Mouse (Mus musculus) heart, embryonic 12.5 days (tissue): ENCODE measurements around the gene Hoxa4. TPM values are rescaled to one million over a fixed set of nuclear protein-coding genes. Genes with fewer than 3 reads are reported as not detected.

Source experiments
- ATAC-seq: fragments of 200-750 bp; cut with Nextera tagmentation; 2 replicates; pipeline ENCODE4 v1.8.0; 2017; ENCODE audit warnings: moderate TSS enrichment, moderate library complexity; ENCODE audit not compliant: insufficient number of reproducible peaks, low FRiP score
- H3K27ac ChIP-seq: fragments of 300-500 bp; sonication (generic); 2 replicates; pipeline ENCODE4 v1.5.1; 2016; ENCODE audit warnings: mild to moderate bottlenecking, moderate library complexity; ENCODE audit not compliant: poor library complexity, severe bottlenecking
- H3K27me3 ChIP-seq: fragments of 300-500 bp; sonication (generic); replicated peaks from 2 replicates; pipeline ENCODE4 v1.6.1; 2016; ENCODE audit warnings: mild to moderate bottlenecking, moderate library complexity
- H3K36me3 ChIP-seq: fragments of 300-500 bp; sonication (generic); 2 replicates; pipeline ENCODE4 v1.6.1; 2016; ENCODE audit warnings: mild to moderate bottlenecking, moderate library complexity
- H3K4me1 ChIP-seq: fragments of 300-500 bp; sonication (generic); replicated peaks from 2 replicates; pipeline ENCODE4 v1.6.1; 2016; ENCODE audit warnings: mild to moderate bottlenecking
- H3K4me2 ChIP-seq: fragments of 300-500 bp; sonication (generic); 2 replicates; pipeline ENCODE4 v1.6.1; 2016; ENCODE audit warnings: mild to moderate bottlenecking, moderate library complexity
- H3K4me3 ChIP-seq: fragments of 300-500 bp; sonication (generic); 2 replicates; pipeline ENCODE4 v1.5.1; 2016; ENCODE audit warnings: mild to moderate bottlenecking
- H3K9ac ChIP-seq: fragments of 300-500 bp; sonication (generic); 2 replicates; pipeline ENCODE4 v1.6.1; 2016; ENCODE audit warnings: mild to moderate bottlenecking, moderate library complexity
- H3K9me3 ChIP-seq: fragments of 300-500 bp; sonication (generic); replicated peaks from 2 replicates; pipeline ENCODE4 v1.6.1; 2016; ENCODE audit warnings: mild to moderate bottlenecking, moderate library complexity
- WGBS: fragments of 180-500 bp; shearing (Covaris S2); methylation state at CpG from one replicate; pipeline ENCODE4 v1.1.7; 2016; 5-methylcytosine and 5-hydroxymethylcytosine counted together
- polyA plus RNA-seq: library from polyadenylated mRNA; unstranded; fragments of >200 nt; fragmentation: Nextera tagmentation; extraction: Ambion mirVana; gene quantifications from 2 replicates; pipeline ENCODE4 v1.2.1, GENCODE M21; 2016

The Hoxa4 gene
- polyA plus RNA-seq, 1 experiment from 2014 or later, result 0.38 TPM

DNA sequence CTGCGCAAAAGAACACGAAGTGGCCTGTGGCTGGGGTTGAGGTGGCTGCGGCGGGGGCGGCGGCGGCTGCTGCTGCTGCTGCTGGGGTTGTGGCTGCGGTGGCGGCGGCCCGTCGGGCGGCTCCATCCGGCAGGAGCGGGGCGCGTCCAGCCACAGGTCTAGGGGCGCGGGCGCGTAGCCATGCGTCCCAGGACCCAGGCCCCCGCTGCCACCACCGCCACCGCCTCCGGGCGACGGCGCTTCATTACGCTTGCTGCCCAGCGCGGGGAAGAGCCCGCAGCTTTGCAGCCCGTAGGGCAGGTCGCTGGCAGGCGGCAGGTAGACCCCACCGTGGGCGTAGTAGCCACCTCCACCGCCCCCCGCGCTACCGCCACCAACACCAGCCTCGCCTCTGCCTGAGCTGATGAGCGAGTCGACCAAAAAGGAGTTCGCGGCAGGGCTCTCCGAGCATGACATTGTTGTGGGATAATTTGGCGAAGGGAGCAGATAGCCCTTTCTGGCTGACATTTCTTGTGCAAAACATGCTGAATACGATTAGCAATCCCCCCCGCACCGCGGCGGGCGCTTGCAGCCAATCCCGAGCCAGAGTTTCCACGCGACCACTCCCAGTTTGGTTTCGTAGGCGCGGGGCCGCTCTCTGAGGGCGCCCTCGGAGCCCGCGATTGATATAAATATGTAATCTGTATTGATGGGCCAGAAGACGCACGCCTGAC, 43.0 kb upstream of the Hoxa4 start:
- H3K9me3 ChIP-seq, result no peaks in the 10 kb centered on the region
- peaks cover 88% of the 10 kb centered on the region for H3K27me3 ChIP-seq
- WGBS, result 2% methylated on average over 66 of the region's 68 CpGs
- H3K9ac ChIP-seq, result no peak overlapping the region
- no peak overlapping the region for H3K27ac ChIP-seq
- ATAC-seq, result no peak
- no peak overlapping the region for H3K4me3 ChIP-seq
- H3K36me3 ChIP-seq, result no peaks in the 10 kb centered on the region
- no peak overlapping the region for H3K4me2 ChIP-seq
- peaks cover 3% of the 10 kb centered on the region; the same call in 1 of the 2 replicates for H3K4me1 ChIP-seq

DNA sequence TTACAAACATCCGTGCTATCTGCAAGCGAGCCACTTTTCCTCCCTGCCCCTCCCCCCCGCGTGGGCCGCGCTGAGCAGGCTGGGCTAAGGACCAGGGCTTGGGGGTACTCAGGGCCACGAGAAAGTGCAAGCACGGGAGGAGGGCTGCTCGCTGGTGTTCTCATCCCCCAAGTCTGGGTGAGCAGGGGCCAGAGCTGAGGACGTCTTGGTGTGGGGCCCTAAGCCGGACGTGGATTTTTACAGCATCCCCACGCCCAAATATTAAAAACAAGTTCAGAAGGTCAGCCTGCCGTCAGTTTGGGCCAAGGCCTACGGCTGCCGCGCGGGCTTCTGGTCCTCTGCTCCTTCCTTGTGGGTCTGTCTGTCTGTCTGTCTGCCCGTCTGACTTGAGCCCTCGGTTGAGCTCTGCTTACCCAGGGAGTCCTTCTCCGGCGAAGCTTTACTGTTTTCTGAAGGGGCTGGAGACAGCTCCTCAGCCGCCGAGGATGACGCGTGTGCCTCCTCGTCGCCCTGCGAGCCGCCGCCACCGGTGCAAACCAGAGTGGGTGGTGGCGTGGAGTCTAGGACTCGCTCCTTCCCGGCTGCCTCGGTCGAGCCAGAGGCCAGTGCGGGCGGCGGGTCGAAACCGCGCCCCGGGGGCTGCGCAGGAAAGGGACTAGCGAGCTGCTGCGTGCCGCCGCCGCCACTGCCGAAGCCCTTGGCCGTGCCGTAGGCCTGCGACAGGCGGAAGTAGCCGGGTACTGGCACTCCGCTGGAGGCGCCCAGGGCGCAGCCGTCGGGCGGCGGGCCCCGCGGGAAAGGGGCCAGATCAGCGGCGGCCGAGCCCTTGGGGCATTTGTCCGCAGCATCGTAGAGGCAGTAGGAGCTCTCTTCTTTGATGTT, 42.2 kb upstream of the Hoxa4 start:
- H3K4me1 ChIP-seq, result peaks cover 3% of the 10 kb centered on the region; the same call in 1 of the 2 replicates
- no peak overlapping the region for H3K9ac ChIP-seq
- peaks cover 90% of the 10 kb centered on the region for H3K27me3 ChIP-seq
- WGBS, result 2% methylated on average over 70 of the region's 70 CpGs
- ATAC-seq, result no peak
- no peak overlapping the region; the same call in 1 of the 2 replicates for H3K4me2 ChIP-seq
- no peak overlapping the region for H3K4me3 ChIP-seq
- H3K36me3 ChIP-seq, result no peaks in the 10 kb centered on the region
- H3K9me3 ChIP-seq, result no peaks in the 10 kb centered on the region
- no peak overlapping the region for H3K27ac ChIP-seq

DNA sequence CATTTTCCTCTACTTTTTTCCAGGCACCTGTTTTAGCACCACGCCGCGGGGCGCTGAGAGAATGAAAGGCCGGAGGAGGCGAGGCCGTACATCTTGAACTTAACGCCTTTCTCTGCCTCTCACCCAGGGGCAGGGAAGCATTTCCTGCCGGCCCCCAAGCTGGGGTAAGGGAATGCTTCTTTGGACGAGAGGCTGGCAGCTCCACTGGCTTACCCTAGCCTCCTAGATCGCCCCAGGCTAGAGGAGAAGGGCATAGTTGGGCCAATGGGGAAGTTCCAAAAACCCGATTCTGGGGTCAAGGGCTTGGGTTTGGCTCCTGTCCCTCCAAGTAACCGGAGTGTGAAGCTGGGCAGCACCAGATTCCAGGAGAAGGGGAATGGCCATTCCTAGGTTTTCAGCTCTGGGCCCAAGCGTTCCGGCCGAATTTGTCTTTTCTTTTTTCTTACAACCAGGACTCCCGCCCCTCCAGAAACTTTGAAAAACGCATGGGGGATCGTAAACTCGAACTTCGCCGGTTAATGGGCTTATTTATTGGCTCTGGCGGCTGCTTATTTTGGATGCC, 41.5 kb upstream of the Hoxa4 start:
- no peak overlapping the region for H3K9ac ChIP-seq
- H3K27me3 ChIP-seq, result peaks cover 92% of the 10 kb centered on the region

DNA sequence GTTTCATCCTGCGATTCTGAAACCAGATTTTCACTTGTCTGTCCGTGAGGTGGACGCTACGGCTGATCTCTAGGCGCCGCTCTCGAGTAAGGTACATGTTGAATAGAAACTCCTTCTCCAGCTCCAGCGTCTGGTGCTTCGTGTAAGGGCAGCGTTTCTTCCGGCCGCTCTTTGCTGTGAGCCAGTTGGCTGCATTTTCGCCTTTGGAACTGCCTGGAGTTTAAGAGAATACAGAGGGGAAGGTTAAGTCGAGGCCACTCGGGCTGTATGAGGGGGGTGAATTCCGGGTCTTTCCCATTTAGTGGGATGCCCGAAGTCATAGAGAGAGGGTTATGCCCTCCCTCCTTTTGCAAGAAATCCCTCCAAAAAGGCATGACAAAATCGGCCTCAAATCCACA, 41.0 kb upstream of the Hoxa4 start:
- no peak for ATAC-seq
- WGBS, result under 1% methylated on average over 18 of the region's 18 CpGs
- no peak overlapping the region for H3K4me3 ChIP-seq
- no peaks in the 10 kb centered on the region for H3K36me3 ChIP-seq
- peaks cover 92% of the 10 kb centered on the region for H3K27me3 ChIP-seq
- no peak overlapping the region for H3K4me2 ChIP-seq
- no peak overlapping the region for H3K27ac ChIP-seq
- H3K9ac ChIP-seq, result no peak overlapping the region
- no peaks in the 10 kb centered on the region for H3K9me3 ChIP-seq
- H3K4me1 ChIP-seq, result peaks cover 3% of the 10 kb centered on the region; the same call in 1 of the 2 replicates

More for the DNA sequence above, 41.5 kb upstream of the Hoxa4 start:
- Histone ChIP-seq H3K4me2 (no peak overlapping the region), H3K4me1 (peaks cover 3% of the 10 kb centered on the region; the same call in 1 of the 2 replicates), H3K27ac (no peak overlapping the region), H3K4me3 (no peak overlapping the region), H3K9me3 (no peaks in the 10 kb centered on the region), H3K36me3 (no peaks in the 10 kb centered on the region)
- 2% methylated on average over 23 of the region's 23 CpGs for WGBS
- no peak for ATAC-seq

DNA sequence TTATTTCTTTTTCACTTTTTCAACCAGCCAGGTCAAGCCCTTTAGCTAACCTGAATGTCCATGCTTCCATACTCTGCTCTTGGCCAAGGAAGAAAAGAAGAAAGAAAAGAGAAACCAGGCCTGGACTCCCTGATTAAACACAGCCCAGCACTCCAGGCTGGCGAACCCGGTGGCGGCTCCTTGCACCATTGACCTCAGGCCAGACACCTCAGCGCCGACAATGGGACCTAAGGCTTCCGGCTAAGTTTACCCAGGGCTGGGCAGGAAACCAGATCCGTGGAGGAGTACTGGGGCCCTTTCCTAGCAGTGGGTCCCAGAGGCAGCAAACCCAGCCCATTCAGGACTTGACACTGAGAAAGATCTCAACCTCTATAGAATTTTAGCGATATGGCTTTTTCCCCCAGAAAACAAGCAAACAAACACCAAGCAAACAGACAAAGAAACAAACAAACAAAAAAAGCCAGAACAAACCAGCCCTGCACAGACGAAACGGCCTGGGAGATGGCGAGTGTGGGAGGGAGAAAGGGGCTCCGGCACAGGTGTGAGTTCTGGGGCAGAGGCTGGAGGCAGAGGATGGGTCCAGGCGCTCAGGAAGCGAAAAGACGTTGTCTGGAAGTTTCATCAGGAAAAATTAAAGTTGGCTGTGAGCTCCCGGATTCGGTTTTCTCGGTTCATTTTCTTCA, 40.5 kb upstream of the Hoxa4 start:
- WGBS, result 1% methylated on average over 18 of the region's 18 CpGs
- no peak overlapping the region for H3K4me3 ChIP-seq
- H3K27ac ChIP-seq, result no peak overlapping the region
- H3K4me1 ChIP-seq, result peaks cover 3% of the 10 kb centered on the region; the same call in 1 of the 2 replicates
- H3K27me3 ChIP-seq, result peaks cover 92% of the 10 kb centered on the region
- no peak overlapping the region for H3K4me2 ChIP-seq
- no peak overlapping the region for H3K9ac ChIP-seq
- H3K36me3 ChIP-seq, result no peaks in the 10 kb centered on the region
- no peaks in the 10 kb centered on the region for H3K9me3 ChIP-seq
- ATAC-seq, result no peak

DNA sequence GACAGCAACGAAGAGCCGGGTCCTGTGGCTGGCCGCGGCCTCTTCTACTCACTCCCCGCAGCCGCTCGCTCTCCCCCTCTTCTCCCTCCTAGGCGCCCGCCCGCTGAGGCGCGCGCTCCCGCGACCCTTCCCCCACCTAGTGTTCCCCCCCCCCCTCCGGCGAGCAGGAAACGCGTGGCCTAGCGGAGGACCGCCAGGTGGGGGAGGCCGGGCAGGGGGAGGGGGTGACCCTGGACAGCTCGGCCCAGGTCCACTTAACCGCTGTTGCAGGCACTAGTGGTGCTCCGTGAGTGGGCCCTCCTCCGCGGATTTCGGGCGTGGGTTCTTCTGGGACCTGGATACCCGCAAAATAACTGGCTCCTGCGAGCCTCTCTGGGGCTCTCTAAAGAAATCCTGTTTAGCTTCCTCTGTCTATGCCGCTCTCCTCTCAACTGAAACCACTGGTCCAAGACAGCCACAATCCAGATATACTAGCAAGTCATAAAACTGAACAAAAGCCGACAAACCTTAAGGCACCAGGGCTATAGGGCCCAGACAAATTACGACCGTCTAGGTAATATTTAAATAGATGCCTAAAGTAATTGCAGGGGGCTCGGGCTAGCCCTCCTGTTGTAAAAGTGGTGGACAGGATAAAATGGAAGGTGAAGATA, 39.1 kb upstream of the Hoxa4 start, which contains the start of gene Hoxa9:
Hoxa9 (minus strand) TSS at position 574 of the 650 bp plus-strand sequence.
- no peak within 1 kb of the TSS for H3K9ac ChIP-seq
- peaks cover 92% of the 10 kb centered on the region for H3K27me3 ChIP-seq
- no peak within 1 kb of the TSS for H3K4me2 ChIP-seq
- under 1% methylated on average over 29 of the region's 36 CpGs for WGBS
- H3K4me1 ChIP-seq, result peaks cover 8% of the 10 kb centered on the region; the same call in 1 of the 2 replicates
- H3K36me3 ChIP-seq, result no peaks in the 10 kb centered on the region
- 0 out of 2 replicates have a peak within 1 kb of the TSS, but pooled peaks have one; percentile 11 for H3K4me3 ChIP-seq
- no peak for ATAC-seq
- H3K27ac ChIP-seq, result no peak within 1 kb of the TSS
- H3K9me3 ChIP-seq, result no peaks in the 10 kb centered on the region

DNA sequence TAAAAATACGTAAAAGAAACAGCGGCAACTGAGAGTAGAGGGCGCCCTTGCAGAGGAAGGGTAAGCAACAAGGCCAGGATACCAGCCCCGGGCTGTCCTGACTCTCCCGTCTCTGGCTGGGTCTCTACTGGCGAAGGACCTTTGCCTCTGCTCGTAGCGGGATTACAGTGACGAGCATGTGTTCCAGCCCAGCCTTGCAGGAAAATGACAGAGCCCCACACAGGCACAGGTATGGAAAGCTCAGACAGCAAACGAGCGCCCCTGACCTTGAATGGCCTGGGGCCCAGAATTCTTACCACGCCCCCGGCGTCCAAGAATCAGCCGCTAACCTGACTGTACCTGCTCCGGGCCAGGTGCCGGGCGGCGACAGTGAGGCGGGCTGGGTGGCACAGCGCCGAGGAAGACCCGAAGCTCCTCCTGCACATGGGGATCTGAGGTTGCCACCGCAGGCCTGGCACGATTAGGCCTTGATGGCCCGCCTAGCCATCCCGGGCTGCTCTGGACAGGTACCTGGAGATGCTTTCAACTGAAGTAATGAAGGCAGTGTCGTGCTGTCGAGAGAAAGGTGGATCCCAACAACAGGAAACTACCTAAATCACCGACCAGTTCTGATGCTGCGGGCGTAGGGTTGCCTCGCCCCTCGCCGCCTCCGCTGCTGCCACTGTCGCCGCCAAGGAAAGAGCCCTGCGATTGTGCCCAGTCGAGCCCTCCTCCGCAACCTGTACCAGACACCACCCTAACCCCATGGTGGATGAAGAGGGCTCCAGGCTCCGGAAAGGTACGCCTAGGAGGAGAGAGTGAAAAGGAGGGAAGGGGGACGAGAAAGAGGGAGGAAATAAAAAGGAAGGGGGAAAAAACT, 38.2 kb upstream of the Hoxa4 start:
- Histone ChIP-seq H3K4me2 (no peak overlapping the region), H3K9ac (no peak overlapping the region), H3K4me1 (peaks cover 8% of the 10 kb centered on the region; the same call in 1 of the 2 replicates), H3K27me3 (peaks cover 92% of the 10 kb centered on the region), H3K9me3 (no peaks in the 10 kb centered on the region), H3K36me3 (no peaks in the 10 kb centered on the region), H3K4me3 (no peak overlapping the region), H3K27ac (no peak overlapping the region)
- no peak for ATAC-seq
- WGBS, result 1% methylated on average over 44 of the region's 44 CpGs

DNA sequence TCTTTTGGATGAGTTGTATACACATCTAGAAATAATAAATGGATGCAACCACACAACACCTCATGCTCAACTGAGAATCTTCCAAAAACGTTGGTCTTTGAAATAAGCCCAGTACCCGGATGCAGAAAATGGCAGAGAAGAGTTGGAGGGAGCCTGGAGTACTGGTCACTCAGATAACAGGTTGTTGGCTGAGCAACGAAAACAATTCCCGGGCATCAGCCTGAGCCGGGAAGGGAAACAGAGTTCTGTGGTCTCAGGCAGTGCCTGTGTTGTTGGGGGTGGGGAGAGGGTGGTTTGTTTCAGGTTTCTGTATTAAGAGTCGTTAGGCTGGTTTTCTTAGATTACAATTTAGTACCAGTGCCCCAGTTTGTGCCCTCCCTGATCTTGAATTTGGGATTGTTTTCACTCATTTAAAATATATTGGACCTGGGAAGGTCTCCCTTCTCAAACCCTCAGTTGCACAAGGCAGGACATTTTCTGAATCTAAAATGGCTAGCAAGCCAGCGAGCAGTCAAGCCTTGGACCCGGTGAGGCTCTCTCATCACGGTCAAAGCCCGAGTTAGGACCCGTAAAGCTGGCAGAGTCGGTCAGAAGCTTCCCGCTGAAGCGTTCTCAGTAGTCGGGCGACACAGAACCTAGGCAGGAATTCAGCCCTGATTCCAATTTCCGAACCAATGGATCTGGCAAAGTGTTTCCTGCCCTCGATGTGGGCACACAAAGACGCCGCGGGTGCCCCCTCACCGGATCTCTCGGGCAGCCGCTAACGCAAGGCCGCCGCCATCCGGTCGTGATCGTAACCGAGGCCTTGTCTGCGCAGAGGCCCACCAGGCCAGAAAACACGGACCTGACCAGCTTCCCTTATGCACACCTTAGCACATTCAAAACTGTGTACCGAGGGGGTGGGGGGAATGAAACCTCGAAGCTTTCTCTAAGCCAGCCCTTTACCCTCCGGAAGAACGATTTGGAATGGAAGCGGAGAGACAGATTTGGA, 37.2 kb upstream of the Hoxa4 start:
- no peak overlapping the region for H3K4me3 ChIP-seq
- H3K9ac ChIP-seq, result no peak overlapping the region
- H3K4me2 ChIP-seq, result no peak overlapping the region
- H3K9me3 ChIP-seq, result no peaks in the 10 kb centered on the region
- ATAC-seq, result no peak
- H3K36me3 ChIP-seq, result no peaks in the 10 kb centered on the region
- no peak overlapping the region for H3K27ac ChIP-seq
- WGBS, result 2% methylated on average over 38 of the region's 38 CpGs
- H3K27me3 ChIP-seq, result peaks cover 92% of the 10 kb centered on the region
- peaks cover 8% of the 10 kb centered on the region; the same call in 1 of the 2 replicates for H3K4me1 ChIP-seq
